ENCODE assay signal across 8 mouse cellular contexts in genomic region chr11:8692536-8693471, GRCm38 (mm10). TPM values are rescaled to one million over a fixed set of nuclear protein-coding genes. Genes with fewer than 3 reads are reported as not detected.
A peak's percentile ranks its signal among the peaks of the same experiment; 100 is the strongest.
DNase-seq lines count a peak whose midpoint lies in the region; ATAC-seq lines count a peak whose summit lies in the region.

No protein-coding gene starts in this region.

- peak overlapping the region; percentile 73 for H3K27ac ChIP-seq in intestine, embryonic 15.5 days
- H3K27ac ChIP-seq in neural tube, embryonic 11.5 days (ENCODE audit: low read depth, low read length): 0 out of 2 replicates have a peak overlapping the region, but pooled peaks have one; percentile 15

- no peaks in the 10 kb centered on the region for H3K9me3 ChIP-seq in intestine, embryonic 15.5 days
- H3K9me3 ChIP-seq in neural tube, embryonic 11.5 days (ENCODE audit: control insufficient read depth, low read length): no peaks in the 10 kb centered on the region

- H3K4me1 ChIP-seq in intestine, embryonic 15.5 days (replicated peaks): peaks cover 29% of the 10 kb centered on the region
- H3K4me1 ChIP-seq in neural tube, embryonic 11.5 days (ENCODE audit: control insufficient read depth, insufficient read depth, low read length): peaks cover 14% of the 10 kb centered on the region; the same call in 1 of the 2 replicates

- H3K4me3 ChIP-seq in intestine, embryonic 15.5 days (replicated peaks): no peak overlapping the region
- H3K4me3 ChIP-seq in neural tube, embryonic 11.5 days (ENCODE audit: low read depth, low read length): no peak overlapping the region

- peak overlapping the region; percentile 28; the same call in 1 of the 2 replicates for H3K4me2 ChIP-seq in intestine, embryonic 15.5 days (replicated peaks)
- peak overlapping the region; percentile 2; the same call in 1 of the 2 replicates for H3K4me2 ChIP-seq in neural tube, embryonic 11.5 days (ENCODE audit: low read depth)

- ATAC-seq in intestine, embryonic 15.5 days: peak; percentile 89
- ATAC-seq in neural tube, embryonic 11.5 days (ENCODE audit: insufficient read depth, low FRiP score, low TSS enrichment): peak; percentile 78

- 0 out of 2 replicates have a peak overlapping the region, but pooled peaks have one; percentile 5 for H3K9ac ChIP-seq in intestine, embryonic 15.5 days
- H3K9ac ChIP-seq in neural tube, embryonic 11.5 days (ENCODE audit: low read length): peak overlapping the region; percentile 31; the same call in 1 of the 2 replicates

- peak; percentile 48 for DNase-seq in adrenal gland, postnatal 14 days
- no peak for DNase-seq in adrenal gland, adult 2 months
- peak; percentile 53 for DNase-seq in testis, postnatal 10 days (ENCODE audit: low spot score)
- no peak for DNase-seq in testis, postnatal 14 days (ENCODE audit: low spot score)
- peak; percentile 56 for DNase-seq in neural tube, embryonic 11.5 days (ENCODE audit: low spot score)
- no peak for DNase-seq in frontal cortex, adult 2 months (ENCODE audit: extremely low spot score in 1 of 2, low spot score in 1 of 2)
- no peak for DNase-seq in left cerebral cortex, adult 9 months (ENCODE audit: low spot score in 2 of 2)

- no peaks in the 10 kb centered on the region for H3K36me3 ChIP-seq in intestine, embryonic 15.5 days
- no peaks in the 10 kb centered on the region for H3K36me3 ChIP-seq in neural tube, embryonic 11.5 days (ENCODE audit: control insufficient read depth, insufficient read depth, low read length)

- H3K27me3 ChIP-seq in intestine, embryonic 15.5 days (replicated peaks): no peaks in the 10 kb centered on the region
- H3K27me3 ChIP-seq in neural tube, embryonic 11.5 days (ENCODE audit: control insufficient read depth, insufficient read depth, low read length): no peaks in the 10 kb centered on the region

- WGBS in intestine, embryonic 15.5 days: 13% methylated on average over 16 of the region's 16 CpGs
- WGBS in neural tube, embryonic 11.5 days: 9% methylated on average over 16 of the region's 16 CpGs

RNA-seq across cellular contexts. Expression of gene Tns3, which starts 28.5 kb away (rescaled TPM):
- total RNA-seq in adrenal gland, postnatal 14 days (2021): 36.9 and 38.4 TPM in 2 replicates
- 10 to 100 TPM; 57.2 to 67.7 TPM for total RNA-seq in adrenal gland, adult 2 months (2021)
- polyA plus RNA-seq in adrenal gland, adult 2 months (2012; rRNA removed): 39.2 and 44.2 TPM in 2 replicates
- polyA plus RNA-seq in intestine, embryonic 15.5 days (2015; fragmentation: Nextera tagmentation; extraction: Ambion mirVana): 21.1 and 22.9 TPM in 2 replicates
- polyA plus RNA-seq in neural tube, embryonic 11.5 days (2014; fragmentation: Nextera tagmentation; extraction: Ambion mirVana): 10.1 and 11.7 TPM in 2 replicates
- polyA plus RNA-seq in frontal cortex, adult 2 months (2012; rRNA removed): 25.7 and 27.8 TPM in 2 replicates

Comparison
In these comparisons a context has a peak if more than half of its experiments do, and no peak if none do; other contexts are left out.
1. DNase-seq: peak in adrenal gland, postnatal 14 days (single experiment), testis, postnatal 10 days (single experiment) and neural tube, embryonic 11.5 days (single experiment); none in adrenal gland, adult 2 months (single experiment), testis, postnatal 14 days (single experiment), frontal cortex, adult 2 months (0 of 2) and left cerebral cortex, adult 9 months (0 of 2).